Mouse (Mus musculus) liver, adult (tissue): ENCODE data around the gene Fgf6.

Experiments
- GATA4 ChIP-seq: IDR thresholded peaks from 2 replicates; pipeline ENCODE4 v1.6.1; 2014; ENCODE audit warnings: mild to moderate bottlenecking, low read length; ENCODE audit not compliant: insufficient replicate concordance

Gene Fgf6

GRCm38 (mm10) chr6:127014906-127015770 is at the start of gene Fgf6:
Gene Fgf6, plus strand, starts transcription at chr6:127015586.
- TF ChIP-seq GATA4: no peak

GRCm38 (mm10) chr6:126966241-126967026 is 49.0 kb upstream of the Fgf6 start:
- no peak for TF ChIP-seq GATA4

GRCm38 (mm10) chr6:126981539-126982234 is 33.7 kb upstream of the Fgf6 start:
- TF ChIP-seq GATA4: no peak; the same call in 1 of the 2 replicates

GRCm38 (mm10) chr6:126993676-126994075 is 21.7 kb upstream of the Fgf6 start:
- no peak for TF ChIP-seq GATA4

GRCm38 (mm10) chr6:126995494-126995893 is 19.9 kb upstream of the Fgf6 start:
- TF ChIP-seq GATA4: no peak

- TF ChIP-seq GATA4: no peak
These were observed 19.0 kb upstream of the Fgf6 start for GRCm38 (mm10) chr6:126996399-126996798.

GRCm38 (mm10) chr6:127005646-127006045 is 9.7 kb upstream of the Fgf6 start:
- TF ChIP-seq GATA4: no peak

- TF ChIP-seq GATA4: no peak
These were observed 8.8 kb upstream of the Fgf6 start for GRCm38 (mm10) chr6:127006551-127006950.

- no peak for TF ChIP-seq GATA4
These were observed 5.4 kb upstream of the Fgf6 start for GRCm38 (mm10) chr6:127010021-127010420.

- no peak for TF ChIP-seq GATA4
These were observed 3.3 kb upstream of the Fgf6 start for GRCm38 (mm10) chr6:127011947-127012535.

GRCm38 (mm10) chr6:127019254-127019653 is 3.9 kb downstream of the Fgf6 start:
- TF ChIP-seq GATA4: no peak

- TF ChIP-seq GATA4: no peak
These were observed 5.0 kb downstream of the Fgf6 start for GRCm38 (mm10) chr6:127020431-127020830.

GRCm38 (mm10) chr6:127024836-127025235 is 9.4 kb downstream of the Fgf6 start:
- TF ChIP-seq GATA4: no peak

GRCm38 (mm10) chr6:127034760-127035159 is 19.4 kb downstream of the Fgf6 start:
- no peak for TF ChIP-seq GATA4

- no peak for TF ChIP-seq GATA4
These were observed 29.5 kb downstream of the Fgf6 start for GRCm38 (mm10) chr6:127044909-127045308.
